Comparison of ENCODE assay signal across 7 mouse cellular contexts in genomic region chr9:120776456-120777001, GRCm38 (mm10).
DNase-seq lines count a peak whose midpoint lies in the region; ATAC-seq and TF ChIP-seq lines count a peak whose summit lies in the region.

No protein-coding gene starts in this region.

- H3K4me2 ChIP-seq in CH12.LX (ENCODE audit: insufficient read depth, low read depth, poor library complexity, severe bottlenecking), result no peak overlapping the region
- no peak overlapping the region for H3K4me2 ChIP-seq in heart, embryonic 13.5 days
- H3K4me2 ChIP-seq in limb, embryonic 12.5 days, result no peak overlapping the region
- no peak overlapping the region for H3K4me2 ChIP-seq in midbrain, postnatal 0 days (ENCODE audit: low read depth, low read length, poor library complexity, severe bottlenecking)

- DNase-seq in CH12.LX (ENCODE audit: extremely low read depth), result peak; percentile 76
- peak; percentile 76 for DNase-seq in adrenal gland, adult 8-10 months
- no peak for DNase-seq in retina, postnatal 1 day
- no peak for DNase-seq in midbrain, postnatal 0 days (ENCODE audit: low spot score)

- no peak overlapping the region for H3K4me3 ChIP-seq in CH12.LX (replicated peaks in 1 of 3; ENCODE audit: low read depth in 2 of 3, low read length in 2 of 3, poor library complexity in 1 of 3)
- no peak overlapping the region for H3K4me3 ChIP-seq in heart, embryonic 13.5 days
- H3K4me3 ChIP-seq in limb, embryonic 12.5 days (replicated peaks), result no peak overlapping the region
- H3K4me3 ChIP-seq in midbrain, postnatal 0 days (ENCODE audit: low read depth, low read length), result no peak overlapping the region

- no peak overlapping the region for H3K27ac ChIP-seq in CH12.LX (ENCODE audit: insufficient read depth, low read depth)
- H3K27ac ChIP-seq in heart, embryonic 13.5 days (replicated peaks), result peak overlapping the region; percentile 85
- peak overlapping the region; percentile 62; the same call in 1 of the 2 replicates for H3K27ac ChIP-seq in limb, embryonic 12.5 days
- no peak overlapping the region for H3K27ac ChIP-seq in midbrain, postnatal 0 days (ENCODE audit: low read depth, low read length)

- TF ChIP-seq EP300 in CH12.LX (IDR thresholded peaks at IDR 0.05; ENCODE audit: low read length), result no peak; the same call in 1 of the 2 replicates

- H3K79me2 ChIP-seq in CH12.LX (replicated peaks; ENCODE audit: control insufficient read depth, extremely low read depth, insufficient read depth, poor library complexity, severe bottlenecking), result no peaks in the 10 kb centered on the region

- peak; percentile 20; the same call in 1 of the 2 replicates for ATAC-seq in heart, embryonic 13.5 days (ENCODE audit: extremely low read depth, insufficient number of reproducible peaks, low FRiP score, low TSS enrichment)
- ATAC-seq in limb, embryonic 12.5 days (ENCODE audit: insufficient number of reproducible peaks, insufficient read depth, low FRiP score, low TSS enrichment, low read depth), result no peak
- peak; percentile 65 for ATAC-seq in monocyte, adult 5-6 weeks (replicated peaks; ENCODE audit: insufficient number of reproducible peaks, low FRiP score, low TSS enrichment, poor library complexity, severe bottlenecking)
- ATAC-seq in midbrain, postnatal 0 days (ENCODE audit: low FRiP score), result no peak

- no peaks in the 10 kb centered on the region for H3K36me3 ChIP-seq in CH12.LX (replicated peaks in 1 of 2; ENCODE audit: control insufficient read depth in 1 of 2, insufficient read depth in 1 of 2, low read length in 1 of 2)
- H3K36me3 ChIP-seq in heart, embryonic 13.5 days, result no peaks in the 10 kb centered on the region
- H3K36me3 ChIP-seq in limb, embryonic 12.5 days, result no peaks in the 10 kb centered on the region
- no peaks in the 10 kb centered on the region for H3K36me3 ChIP-seq in midbrain, postnatal 0 days (ENCODE audit: insufficient read depth, low read length)

- WGBS in heart, embryonic 13.5 days, result 35% methylated on average over 4 of the region's 4 CpGs
- 59% methylated on average over 4 of the region's 4 CpGs for WGBS in limb, embryonic 12.5 days
- WGBS in midbrain, postnatal 0 days, result 67% methylated on average over 4 of the region's 4 CpGs

- peaks cover 0 to 29% of the 10 kb centered on the region in 2 experiments; a peak in 2 of 4 replicates for H3K4me1 ChIP-seq in CH12.LX (ENCODE audit: control insufficient read depth in 1 of 2, insufficient read depth in 2 of 2)
- H3K4me1 ChIP-seq in heart, embryonic 13.5 days, result peaks cover 31% of the 10 kb centered on the region
- H3K4me1 ChIP-seq in limb, embryonic 12.5 days (replicated peaks), result peaks cover 35% of the 10 kb centered on the region
- no peaks in the 10 kb centered on the region for H3K4me1 ChIP-seq in midbrain, postnatal 0 days (ENCODE audit: insufficient read depth, low read length)

- TF ChIP-seq CTCF in CH12.LX (conservative IDR thresholded peaks at IDR 0.05 in 1 of 2, IDR thresholded peaks at IDR 0.05 in 1 of 2; ENCODE audit: low read depth in 2 of 2, low read length in 2 of 2), result no peak
- TF ChIP-seq CTCF in midbrain, postnatal 0 days (IDR thresholded peaks at IDR 0.05), result no peak

- TF ChIP-seq RAD21 in CH12.LX (IDR thresholded peaks at IDR 0.05; ENCODE audit: low read depth, low read length), result no peak

- no peaks in the 10 kb centered on the region for H3K9me3 ChIP-seq in CH12.LX (replicated peaks; ENCODE audit: low read length)
- H3K9me3 ChIP-seq in heart, embryonic 13.5 days, result no peaks in the 10 kb centered on the region
- no peaks in the 10 kb centered on the region for H3K9me3 ChIP-seq in limb, embryonic 12.5 days
- H3K9me3 ChIP-seq in midbrain, postnatal 0 days (ENCODE audit: low read length), result no peaks in the 10 kb centered on the region

- TF ChIP-seq POLR2A in CH12.LX (IDR thresholded peaks at IDR 0.05; ENCODE audit: low read depth, low read length), result no peak

- H3K9ac ChIP-seq in CH12.LX (ENCODE audit: insufficient read depth, low read depth), result no peak overlapping the region
- H3K9ac ChIP-seq in heart, embryonic 13.5 days, result no peak overlapping the region
- no peak overlapping the region for H3K9ac ChIP-seq in limb, embryonic 12.5 days (replicated peaks)
- H3K9ac ChIP-seq in midbrain, postnatal 0 days (replicated peaks; ENCODE audit: low read length, poor library complexity, severe bottlenecking), result no peak overlapping the region

- dilution Hi-C loops in CH12.LX (cut with MboI; ENCODE audit: extremely low pct_ligation_motif_present, extremely low pct_unique_long_range_greater_than_20kb, low sequenced_read_pairs), result no loop called here

- in situ Hi-C loops in CH12.LX (cut with MboI; ENCODE audit: low pct_ligation_motif_present, low pct_unique_long_range_greater_than_20kb, low sequenced_read_pairs), result no loop called here

- H3K27me3 ChIP-seq in CH12.LX (replicated peaks), result peaks cover 1% of the 10 kb centered on the region
- no peaks in the 10 kb centered on the region for H3K27me3 ChIP-seq in heart, embryonic 13.5 days (replicated peaks)
- no peaks in the 10 kb centered on the region for H3K27me3 ChIP-seq in limb, embryonic 12.5 days
- no peaks in the 10 kb centered on the region for H3K27me3 ChIP-seq in midbrain, postnatal 0 days (ENCODE audit: insufficient read depth, low read length)

TF ChIP-seq in CH12.LX, 34 proteins besides CTCF, POLR2A, EP300 and RAD21:
- no peak for TF ChIP-seq NRF1 (IDR thresholded peaks at IDR 0.05; ENCODE audit: low read depth, low read length)
- TF ChIP-seq PAX5 (IDR thresholded peaks at IDR 0.05; ENCODE audit: low read length), result no peak
- no peak for TF ChIP-seq ZMIZ1 (IDR thresholded peaks at IDR 0.05; ENCODE audit: low read depth, low read length)
- TF ChIP-seq MAFK (IDR thresholded peaks at IDR 0.05; ENCODE audit: insufficient replicate concordance, low read length), result no peak
- TF ChIP-seq CHD1 (IDR thresholded peaks at IDR 0.05; ENCODE audit: low read depth, low read length), result no peak
- TF ChIP-seq BHLHE40 (IDR thresholded peaks at IDR 0.05; ENCODE audit: low read depth, low read length), result peak; percentile 61; the same call in 1 of the 2 replicates
- TF ChIP-seq GABPA (IDR thresholded peaks at IDR 0.05; ENCODE audit: insufficient replicate concordance, low read depth, low read length), result no peak
- TF ChIP-seq ZNF384 (IDR thresholded peaks at IDR 0.05; ENCODE audit: low read depth, low read length), result no peak
- no peak for TF ChIP-seq SMC3 (IDR thresholded peaks at IDR 0.05; ENCODE audit: low read depth, low read length)
- no peak for TF ChIP-seq TBP (conservative IDR thresholded peaks at IDR 0.05; ENCODE audit: low read depth, low read length)
- TF ChIP-seq SIN3A (IDR thresholded peaks at IDR 0.05; ENCODE audit: low read length), result no peak
- TF ChIP-seq JUN (IDR thresholded peaks at IDR 0.05; ENCODE audit: insufficient read depth, low read depth, low read length), result peak; percentile 7; the same call in 1 of the 2 replicates
- TF ChIP-seq IRF4 (IDR thresholded peaks at IDR 0.05; ENCODE audit: low read depth, low read length), result peak; percentile 25; the same call in 1 of the 2 replicates
- no peak for TF ChIP-seq ZC3H11A (IDR thresholded peaks at IDR 0.05; ENCODE audit: low read depth, low read length)
- TF ChIP-seq USF2 (conservative IDR thresholded peaks at IDR 0.05; ENCODE audit: low read depth, low read length), result no peak
- peak; percentile 35; the same call in 1 of the 2 replicates for TF ChIP-seq MEF2A (IDR thresholded peaks at IDR 0.05; ENCODE audit: borderline replicate concordance, low read depth, low read length)
- no peak for TF ChIP-seq JUND (conservative IDR thresholded peaks at IDR 0.05; ENCODE audit: low read depth, low read length)
- TF ChIP-seq ETS1 (conservative IDR thresholded peaks at IDR 0.05; ENCODE audit: low read depth, low read length), result peak; percentile 77
- no peak for TF ChIP-seq RCOR1 (conservative IDR thresholded peaks at IDR 0.05; ENCODE audit: low read depth, low read length)

Comparison
In these comparisons a context has a peak if more than half of its experiments do, and no peak if none do; other contexts are left out.
1. DNase-seq: peak in CH12.LX (single experiment) and adrenal gland, adult 8-10 months (single experiment); none in retina, postnatal 1 day (single experiment) and midbrain, postnatal 0 days (single experiment).
2. H3K27ac ChIP-seq: peak in heart, embryonic 13.5 days (single experiment) and limb, embryonic 12.5 days (single experiment); none in CH12.LX (single experiment) and midbrain, postnatal 0 days (single experiment).
3. ATAC-seq: peak in heart, embryonic 13.5 days (single experiment) and monocyte, adult 5-6 weeks (single experiment); none in limb, embryonic 12.5 days (single experiment) and midbrain, postnatal 0 days (single experiment).